Mouse (Mus musculus) lung, adult 2 months (tissue): ENCODE results near the gene Hist1h4b.

Experiments used
- CTCF ChIP-seq: fragments of 200-500 bp; IDR thresholded peaks from 2 replicates; pipeline ENCODE4 v1.5.1; 2011; ENCODE audit warnings: mild to moderate bottlenecking, low read length, control low read depth; ENCODE audit not compliant: insufficient read depth
- POLR2A ChIP-seq: fragments of 200-500 bp; IDR thresholded peaks from 2 replicates; pipeline ENCODE4 v1.6.1; 2011; ENCODE audit warnings: low read depth, mild to moderate bottlenecking, control low read depth, low read length, borderline replicate concordance; ENCODE audit errors: extremely low read depth

DNA sequence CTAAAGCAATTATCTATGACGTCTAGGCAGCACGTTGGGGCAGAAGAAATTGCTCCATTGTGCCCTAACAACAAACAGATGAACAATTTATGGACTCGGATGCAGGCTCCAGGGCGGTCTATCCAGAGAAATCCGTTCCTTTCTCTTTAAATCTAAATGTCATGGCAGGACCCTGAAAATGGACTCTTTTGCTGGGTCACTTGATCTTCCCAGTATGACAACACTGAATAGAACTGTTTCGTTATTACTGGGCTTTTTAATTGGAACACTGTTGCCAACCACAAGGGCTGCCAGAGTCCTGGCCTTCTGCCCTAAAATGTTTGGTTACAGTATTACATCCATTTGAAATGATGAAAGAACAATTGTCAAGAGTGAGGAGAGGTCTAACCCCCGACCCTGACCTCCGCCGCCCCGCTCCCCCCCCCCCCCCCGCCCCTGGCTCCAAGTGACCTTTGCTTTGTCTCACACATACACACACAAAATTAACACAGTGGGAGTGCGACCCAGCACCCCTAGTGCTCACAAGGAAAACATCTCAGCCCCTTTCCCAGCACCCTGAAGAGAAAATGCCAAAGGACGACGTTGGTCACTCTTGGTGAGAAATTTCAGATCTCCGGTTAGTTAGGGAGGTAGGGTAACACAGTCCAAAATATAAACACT lies 47.0 kb upstream of the Hist1h4b start:
- TF ChIP-seq POLR2A (no peak), CTCF (no peak)
